Mouse (Mus musculus) left cerebral cortex, adult 11 months (tissue): ENCODE measurements around the gene Oprm1.
"Not testable (repeated sequence)": the region's sequence is repeated elsewhere in the genome, so short reads cannot be mapped to it uniquely, and the experiment has no call there.

ENCODE experiments used
- DNase-seq: peaks from one replicate; pipeline ENCODE4 v3.0.0; 2022; ENCODE audit warnings: low spot score

Oprm1 gene

DNA sequence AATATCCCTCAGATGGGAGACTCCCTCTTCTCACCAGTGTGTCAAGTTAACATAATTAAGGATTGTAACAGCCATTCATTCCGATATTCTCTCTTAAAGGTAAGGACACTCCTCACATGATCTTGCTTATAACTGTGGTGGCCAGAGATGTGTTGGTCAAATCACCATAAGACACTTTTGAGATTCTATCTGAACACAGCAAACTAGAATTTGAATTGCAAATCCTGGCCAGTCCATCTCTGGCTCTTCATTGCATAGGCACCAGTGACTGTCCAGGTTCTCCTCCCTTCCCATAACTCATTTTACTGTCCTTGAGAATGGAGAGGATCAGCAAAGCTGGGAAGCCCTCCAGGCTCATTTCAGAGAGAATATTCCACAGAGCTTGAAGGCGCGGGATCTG, at the start of gene Oprm1:
Gene Oprm1 (plus strand): TSS at position 301 of the 400 bp plus-strand sequence.
- DNase-seq: no peak

DNA sequence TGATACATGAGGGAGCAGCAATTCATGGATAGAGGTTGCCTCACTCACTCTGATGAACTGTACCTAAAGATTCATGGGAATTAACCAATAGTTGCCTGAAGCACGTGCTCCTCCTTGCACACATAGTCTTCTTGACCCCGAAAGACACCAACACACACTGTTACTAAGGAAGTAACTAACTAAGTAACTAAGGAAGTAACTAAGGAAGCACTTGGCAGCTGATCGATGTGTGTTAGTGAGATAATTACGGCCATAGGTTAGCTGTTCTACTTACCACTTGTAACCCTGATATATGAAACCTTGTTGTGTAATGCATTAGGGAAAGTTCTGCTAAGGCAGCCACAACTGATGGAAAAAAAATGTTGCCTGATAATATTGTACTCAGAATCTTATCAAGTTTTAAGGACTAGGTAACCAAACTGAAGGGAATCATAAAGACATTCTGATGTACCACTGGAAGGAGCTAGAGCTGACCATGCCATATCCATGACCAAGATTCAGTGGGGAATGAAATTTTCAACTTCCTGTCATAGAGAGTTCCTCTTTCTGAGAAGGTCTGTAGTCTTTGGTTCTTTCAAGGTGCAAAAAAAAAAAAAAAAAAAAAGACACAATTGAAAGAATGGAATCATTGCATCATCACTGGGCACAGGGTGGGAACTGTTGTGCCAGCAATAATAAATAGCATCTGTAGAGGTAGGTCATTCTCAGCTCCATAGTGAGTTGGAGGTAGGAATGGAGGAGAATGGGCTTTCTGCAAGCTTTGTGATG, 40.9 kb upstream of the Oprm1 start:
- no peak for DNase-seq

DNA sequence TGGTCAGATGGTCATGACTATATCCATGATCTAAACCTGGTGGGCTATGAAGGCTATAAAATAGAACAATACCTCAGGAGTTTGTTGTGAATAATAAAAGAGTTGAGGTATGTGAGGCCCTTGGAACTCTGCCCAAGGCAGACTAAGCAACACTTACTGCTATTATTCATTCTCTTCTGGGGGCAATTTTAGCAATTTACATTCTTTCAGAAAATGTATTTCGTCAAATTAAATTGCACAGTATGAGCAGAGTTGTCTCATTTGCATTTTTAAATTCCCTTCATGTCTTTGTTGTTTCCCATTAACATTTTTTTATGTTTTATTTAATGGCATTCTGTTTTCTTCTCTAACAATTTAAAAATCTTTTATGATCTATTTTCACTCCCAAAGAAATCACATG, 34.5 kb upstream of the Oprm1 start:
- DNase-seq: no peak

DNA sequence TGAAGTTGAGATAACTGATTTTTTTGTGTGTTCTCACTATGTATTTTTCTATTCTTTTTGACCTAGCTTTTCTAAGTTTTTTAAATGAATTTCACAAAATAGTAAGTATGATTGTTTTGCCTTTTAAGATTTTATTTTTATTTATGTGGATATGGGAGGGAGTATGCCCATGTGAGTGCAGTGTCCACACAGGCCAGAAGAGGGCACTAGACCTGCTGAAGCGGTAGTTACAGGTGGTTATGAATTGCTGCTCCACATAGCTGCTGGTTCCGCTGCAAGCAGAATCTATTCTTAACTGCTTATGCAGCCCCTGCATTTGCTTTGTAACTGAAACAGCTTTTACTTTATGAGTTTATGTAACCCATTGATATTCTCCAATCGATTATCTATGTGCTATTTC, 29.8 kb upstream of the Oprm1 start:
- DNase-seq: no peak

DNA sequence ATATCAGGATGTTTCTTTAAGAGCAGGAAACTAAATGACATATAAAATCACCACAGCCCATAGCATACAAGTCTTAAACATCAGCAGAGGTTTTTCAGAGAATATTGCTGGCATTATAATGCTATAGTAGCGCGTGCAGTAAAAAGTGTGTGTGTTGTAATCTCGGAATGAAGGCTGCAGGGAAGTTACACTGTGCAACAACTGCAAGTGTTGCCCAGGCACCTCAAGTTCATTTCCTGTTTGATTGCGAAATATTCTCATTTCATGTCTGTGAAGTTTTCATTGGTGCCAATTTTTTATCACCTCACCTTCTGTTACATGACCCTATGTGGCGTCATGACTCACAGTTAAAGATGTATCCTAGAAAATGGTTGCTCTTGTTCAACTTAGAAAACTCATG, 4.9 kb upstream of the Oprm1 start:
- DNase-seq: no peak

DNA sequence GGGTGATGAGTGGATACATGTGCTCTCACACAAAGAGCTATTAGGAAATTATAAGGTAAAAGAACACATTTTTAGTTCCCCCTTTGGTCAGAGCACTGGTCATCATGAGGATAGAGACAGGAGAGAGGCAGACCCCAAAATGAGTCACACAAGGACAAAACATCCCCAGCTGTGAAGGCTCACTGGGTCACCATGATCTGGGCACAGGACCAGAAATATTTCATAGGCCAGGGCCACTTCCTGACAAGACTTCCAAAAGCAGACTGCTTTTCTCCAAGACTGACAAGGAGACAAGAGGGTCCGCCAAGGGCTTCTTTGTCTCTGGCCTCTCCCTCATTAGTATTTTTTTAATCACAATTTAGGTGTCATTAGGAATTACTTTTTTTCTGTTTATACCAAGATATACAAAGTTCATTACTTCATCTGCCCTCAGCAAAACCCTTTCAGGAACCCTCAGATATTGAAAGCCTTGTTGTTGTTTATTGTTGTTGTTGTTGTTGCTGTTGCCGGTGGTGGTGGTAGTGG, 3.0 kb downstream of the Oprm1 start, which contains the start of gene Gm10945:
Gene Gm10945 (minus strand): TSS at position 475 of the 525 bp plus-strand sequence.
- no peak for DNase-seq

DNA sequence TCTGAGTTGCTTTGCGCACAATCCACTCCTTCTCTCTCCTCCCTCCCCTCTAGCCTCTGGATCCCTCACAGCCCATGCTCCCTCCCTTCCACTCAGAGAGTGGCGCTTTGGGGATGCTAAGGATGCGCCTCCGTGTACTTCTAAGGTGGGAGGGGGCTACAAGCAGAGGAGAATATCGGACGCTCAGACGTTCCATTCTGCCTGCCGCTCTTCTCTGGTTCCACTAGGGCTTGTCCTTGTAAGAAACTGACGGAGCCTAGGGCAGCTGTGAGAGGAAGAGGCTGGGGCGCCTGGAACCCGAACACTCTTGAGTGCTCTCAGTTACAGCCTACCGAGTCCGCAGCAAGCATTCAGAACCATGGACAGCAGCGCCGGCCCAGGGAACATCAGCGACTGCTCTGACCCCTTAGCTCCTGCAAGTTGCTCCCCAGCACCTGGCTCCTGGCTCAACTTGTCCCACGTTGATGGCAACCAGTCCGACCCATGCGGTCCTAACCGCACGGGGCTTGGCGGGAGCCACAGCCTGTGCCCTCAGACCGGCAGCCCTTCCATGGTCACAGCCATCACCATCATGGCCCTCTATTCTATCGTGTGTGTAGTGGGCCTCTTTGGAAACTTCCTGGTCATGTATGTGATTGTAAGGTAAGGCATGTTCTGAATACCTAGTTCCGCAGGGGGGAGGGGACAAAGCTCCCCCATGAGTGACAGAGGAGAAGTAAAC, 30.4 kb downstream of the Oprm1 start:
- no peak for DNase-seq

DNA sequence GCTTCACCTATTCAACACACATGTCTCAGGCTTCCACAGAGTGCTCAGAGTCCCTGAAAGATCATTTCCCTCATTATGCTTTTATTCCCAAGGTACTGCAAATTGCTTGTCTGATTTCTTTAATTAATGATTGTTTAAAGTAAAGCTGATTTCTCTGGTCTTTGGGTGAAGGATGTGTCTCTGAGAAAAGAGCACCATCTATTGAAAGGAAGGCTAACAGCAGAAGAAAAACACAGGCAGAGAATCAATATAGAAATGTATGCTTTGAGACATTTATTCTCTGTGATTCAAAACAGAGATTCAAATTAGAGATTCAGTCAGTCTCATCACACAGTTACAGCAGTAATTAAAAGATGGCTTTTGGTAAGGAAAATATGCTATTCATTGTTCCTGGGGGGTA, 31.9 kb downstream of the Oprm1 start:
- DNase-seq: no peak

DNA sequence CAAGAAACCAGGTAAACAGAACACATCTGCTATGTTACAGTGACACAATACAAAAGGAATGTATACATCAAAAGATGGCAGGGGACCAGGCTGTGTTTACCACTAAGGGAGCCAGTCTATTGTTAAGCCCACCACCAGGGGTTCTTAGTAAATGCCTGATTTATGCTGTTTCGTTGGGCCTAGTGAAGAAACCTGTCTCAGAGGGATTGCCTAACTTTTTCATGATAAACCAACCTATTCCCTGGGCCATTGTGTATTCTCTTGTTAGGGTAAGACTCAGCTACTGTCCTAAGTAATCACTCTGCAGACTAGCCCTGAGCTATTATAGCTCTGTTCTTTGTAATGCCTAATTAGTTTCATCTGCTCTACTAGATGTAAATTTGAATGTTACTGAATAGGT, 62.3 kb downstream of the Oprm1 start:
- no peak for DNase-seq

DNA sequence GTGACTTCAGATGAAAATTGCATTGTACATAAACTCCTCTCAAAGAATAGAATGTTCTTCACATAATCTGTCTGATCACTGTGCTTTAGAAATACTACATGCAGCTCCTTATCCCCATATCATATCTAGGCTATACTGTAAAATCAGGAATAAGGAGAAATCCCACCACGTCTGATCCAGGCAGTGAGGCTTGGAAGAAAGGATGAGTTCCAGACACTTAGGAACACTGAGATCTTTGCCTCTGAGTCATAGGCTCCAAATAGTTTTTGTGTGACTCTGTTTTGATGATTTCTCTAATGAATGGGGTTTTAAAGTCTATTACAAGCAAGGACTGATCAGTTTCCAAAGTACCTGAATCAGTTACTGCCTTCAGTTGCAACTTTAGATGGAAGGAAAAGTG, 83.9 kb downstream of the Oprm1 start:
- DNase-seq: no peak

DNA sequence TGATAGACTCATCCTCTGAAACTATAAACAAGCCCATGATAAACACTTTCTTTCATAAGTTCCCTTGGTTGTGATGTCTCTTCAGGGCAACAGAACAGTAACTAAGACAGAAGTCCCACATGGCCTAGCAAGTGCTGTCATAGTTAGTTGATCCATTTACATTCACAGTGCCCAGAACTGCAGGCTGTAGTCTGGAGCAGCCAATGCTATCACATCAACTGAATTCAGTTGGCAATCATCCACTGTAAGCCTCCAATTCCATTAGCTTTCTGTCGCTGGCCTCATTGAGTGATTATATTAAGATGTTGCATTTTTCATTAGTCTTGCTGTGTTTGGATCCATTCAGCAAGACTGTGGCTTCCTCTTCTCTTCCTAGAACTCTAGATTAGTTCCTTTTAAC, 88.0 kb downstream of the Oprm1 start:
- no peak for DNase-seq

DNA sequence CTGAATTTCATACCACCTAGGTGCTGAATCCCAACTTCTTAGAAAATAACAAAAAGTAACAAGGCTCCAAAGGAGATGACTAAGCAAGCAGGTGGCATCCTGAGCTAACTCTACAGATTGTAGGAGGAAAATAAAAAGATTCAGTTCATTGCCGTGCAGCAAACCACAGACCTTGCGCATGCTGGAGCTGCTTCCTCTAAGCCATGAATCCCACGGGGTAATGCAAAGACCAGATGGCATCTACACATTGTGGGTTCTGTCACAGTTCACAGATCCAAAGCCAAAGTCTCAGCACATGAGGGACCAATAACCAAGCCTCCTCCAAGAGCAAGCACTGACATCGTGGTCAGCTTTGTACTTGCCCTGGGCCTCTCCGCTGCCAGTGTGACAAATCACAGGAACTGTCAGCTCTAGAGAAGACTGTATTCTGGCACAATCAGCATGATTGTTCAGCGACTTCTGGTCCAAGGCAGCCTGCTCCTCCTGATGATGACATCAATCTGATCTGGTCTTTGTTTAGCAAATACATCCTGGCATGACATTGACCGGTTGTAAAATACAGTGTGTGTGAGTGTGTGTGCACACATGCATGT, 90.0 kb downstream of the Oprm1 start:
- no peak for DNase-seq

DNA sequence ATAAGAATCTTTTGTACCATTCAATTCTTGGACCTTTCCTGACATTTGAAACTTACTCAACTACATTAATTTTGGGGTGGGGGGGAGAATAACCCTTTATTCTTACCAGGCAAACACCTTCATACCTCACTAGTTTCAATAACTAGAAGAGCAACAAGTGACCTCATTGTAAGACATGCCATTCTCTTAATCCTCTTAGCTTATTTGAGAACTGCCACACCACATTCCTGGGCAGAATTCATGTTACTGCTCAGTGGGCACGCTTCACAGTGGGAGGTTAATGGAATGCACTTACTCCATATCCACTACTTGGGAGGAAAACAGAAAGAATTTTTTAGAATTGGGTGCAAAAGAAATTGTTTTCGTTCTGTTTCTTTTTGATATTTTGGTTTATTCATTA, 90.5 kb downstream of the Oprm1 start:
- no peak for DNase-seq

DNA sequence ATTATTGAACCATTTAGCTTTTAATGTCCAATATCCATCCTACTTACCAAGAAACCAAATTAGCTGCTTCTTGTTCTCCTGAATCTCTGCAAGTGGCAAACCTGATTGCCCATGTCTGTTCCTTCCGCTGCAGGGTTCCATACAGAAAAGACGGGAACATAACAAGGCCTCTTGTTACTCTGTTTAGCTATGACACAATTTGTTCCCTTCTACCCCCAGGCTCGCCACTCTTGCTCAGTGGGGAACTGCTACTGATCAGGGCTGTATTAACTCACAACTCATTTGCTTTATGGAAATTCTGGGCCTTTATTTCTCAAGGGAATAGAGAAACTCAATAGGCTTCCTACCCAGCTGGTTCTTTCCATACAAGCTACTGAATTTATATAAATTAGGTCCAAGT, 97.5 kb downstream of the Oprm1 start:
- DNase-seq: no peak

DNA sequence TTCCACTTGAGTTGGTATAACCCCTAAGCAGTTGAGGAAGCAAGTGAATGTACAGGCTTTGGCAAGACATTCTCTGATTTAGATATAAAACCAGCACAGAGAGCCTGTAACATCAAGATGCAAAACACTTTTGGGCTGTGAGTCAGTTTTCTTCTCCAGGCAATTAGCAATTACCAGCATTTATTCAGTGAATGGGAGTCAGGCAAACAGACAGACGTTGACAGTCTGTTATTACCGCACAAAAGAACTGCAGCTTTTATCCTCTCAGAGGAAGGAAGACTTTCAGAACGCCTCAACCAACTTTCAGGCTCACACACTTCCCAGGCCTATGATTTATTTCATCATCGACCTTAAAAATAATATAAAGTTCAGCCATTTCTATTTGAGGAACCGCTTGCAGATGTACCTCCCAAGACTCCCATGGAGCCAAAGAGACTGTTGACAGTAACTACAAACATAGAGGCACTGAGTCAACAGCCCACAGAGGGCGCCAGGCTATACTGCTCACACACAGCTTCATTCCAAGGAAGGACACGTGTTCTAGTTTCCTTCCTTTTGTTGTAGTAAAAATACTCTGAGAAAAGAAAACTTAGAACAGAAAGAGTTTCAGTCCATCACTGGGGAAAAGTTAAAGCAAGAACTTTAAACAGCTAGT, 113.2 kb downstream of the Oprm1 start:
- DNase-seq: peak; percentile 16

DNA sequence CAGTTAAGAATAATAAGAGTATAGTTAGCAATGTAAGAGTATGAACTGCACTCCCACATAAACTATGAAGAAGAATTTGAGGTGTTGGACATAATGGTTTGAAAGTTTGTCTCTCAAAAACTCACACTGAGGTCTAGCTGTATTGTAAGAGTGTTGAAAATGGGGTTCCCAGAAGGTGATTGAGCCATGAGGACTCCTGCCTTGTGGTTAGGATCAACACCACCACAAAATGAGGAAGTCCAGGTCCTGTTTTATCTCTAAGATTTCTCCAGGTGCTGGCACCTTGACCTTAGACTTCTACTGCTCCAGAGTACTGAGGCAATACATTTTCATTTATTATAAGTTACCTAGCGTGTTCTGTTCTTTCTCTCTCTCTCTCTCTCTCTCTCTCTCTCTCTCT, 115.6 kb downstream of the Oprm1 start:
- no peak for DNase-seq

DNA sequence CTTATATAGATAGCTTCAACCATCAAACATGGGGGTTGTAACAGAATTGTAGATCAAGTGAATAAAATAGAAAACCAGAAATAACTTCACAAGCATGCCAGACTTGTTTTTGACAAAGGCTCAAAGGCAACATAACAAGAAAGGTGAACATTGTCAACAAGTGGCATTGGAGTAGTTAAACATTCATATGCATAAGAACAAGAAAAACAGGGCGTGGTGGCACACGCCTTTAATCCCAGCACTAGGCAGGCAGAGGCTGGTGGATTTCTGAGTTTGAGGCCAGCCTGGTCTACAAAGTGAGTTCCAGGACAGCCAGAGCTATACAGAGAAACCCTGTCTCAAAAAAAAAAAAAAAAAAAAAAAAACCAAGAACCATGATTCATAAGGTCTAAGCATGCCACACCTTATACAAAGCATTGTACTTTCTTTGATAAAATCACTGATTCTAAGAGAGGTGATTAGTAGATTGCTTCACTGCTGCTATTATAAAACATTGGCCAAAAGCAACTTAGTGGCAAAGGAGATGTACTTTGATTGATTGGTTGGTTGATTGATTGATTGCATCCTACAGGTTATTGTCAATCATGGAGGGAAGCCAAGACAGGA, 120.1 kb downstream of the Oprm1 start:
- no peak for DNase-seq

DNA sequence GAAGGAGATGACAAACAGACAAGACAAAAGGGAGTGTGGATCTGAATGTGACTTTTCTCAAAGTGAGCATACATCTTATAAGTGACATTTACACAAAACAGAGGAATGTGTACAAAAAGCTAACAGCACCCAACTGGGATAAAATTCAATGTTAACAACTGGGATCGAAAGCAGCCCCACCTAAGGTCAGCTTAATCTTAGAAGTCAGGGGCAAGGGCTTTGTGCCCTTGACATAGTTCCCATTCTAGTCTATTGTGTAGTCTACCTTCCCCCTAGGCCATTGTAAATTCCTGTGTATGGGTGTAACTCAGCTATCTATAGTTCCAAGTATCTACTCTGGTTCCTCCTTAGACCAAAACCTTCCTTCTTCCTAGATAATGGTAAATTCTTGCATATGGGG, 123.7 kb downstream of the Oprm1 start:
- not testable (repeated sequence) for DNase-seq

DNA sequence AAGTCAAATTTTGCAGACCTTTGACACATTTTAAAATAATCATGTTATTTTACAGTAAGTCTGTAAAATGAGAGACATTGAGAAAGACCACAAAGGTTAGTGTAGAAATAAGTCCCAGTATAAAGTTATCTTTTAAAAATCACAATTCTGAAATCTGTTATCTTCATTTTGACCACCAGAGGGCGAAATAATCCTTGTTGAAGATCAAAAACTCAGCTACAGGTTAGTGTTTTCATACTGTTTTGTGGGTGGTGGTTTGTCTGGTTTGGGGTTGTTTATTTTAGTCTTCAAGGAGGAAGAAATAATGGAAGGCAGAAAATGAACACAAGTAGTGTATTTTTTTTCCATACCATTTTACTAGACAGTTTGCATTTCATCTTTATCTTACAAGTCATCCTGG, 127.2 kb downstream of the Oprm1 start:
- peak; percentile 27 for DNase-seq

DNA sequence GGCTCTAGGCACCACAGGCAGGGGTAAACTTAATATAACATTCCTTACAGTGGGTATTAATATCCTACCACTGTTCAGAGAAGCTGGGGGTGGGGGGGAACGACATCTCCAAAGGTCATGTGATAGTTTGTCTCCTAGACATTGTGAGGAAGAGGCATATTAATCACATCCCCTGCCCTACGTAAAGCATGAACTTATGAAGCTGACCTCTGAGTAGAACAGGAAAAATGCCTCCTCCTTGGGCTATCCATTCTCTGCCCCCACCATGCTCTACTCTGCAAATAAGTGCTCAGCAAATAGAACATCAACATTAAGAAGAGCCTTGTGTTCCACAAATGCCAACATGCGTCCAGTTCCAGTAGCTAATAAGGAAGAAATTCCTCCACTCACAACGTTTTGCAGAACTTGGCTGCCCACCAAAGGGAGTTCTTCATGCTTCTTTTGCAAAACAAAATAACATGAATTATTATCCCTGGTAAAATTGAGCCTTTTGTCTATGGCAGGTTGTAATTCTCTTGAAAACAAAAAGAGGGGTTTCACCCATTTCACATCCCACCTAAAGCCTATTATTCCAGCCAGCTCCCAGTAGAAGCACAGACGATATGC, 131.4 kb downstream of the Oprm1 start:
- DNase-seq: no peak

DNA sequence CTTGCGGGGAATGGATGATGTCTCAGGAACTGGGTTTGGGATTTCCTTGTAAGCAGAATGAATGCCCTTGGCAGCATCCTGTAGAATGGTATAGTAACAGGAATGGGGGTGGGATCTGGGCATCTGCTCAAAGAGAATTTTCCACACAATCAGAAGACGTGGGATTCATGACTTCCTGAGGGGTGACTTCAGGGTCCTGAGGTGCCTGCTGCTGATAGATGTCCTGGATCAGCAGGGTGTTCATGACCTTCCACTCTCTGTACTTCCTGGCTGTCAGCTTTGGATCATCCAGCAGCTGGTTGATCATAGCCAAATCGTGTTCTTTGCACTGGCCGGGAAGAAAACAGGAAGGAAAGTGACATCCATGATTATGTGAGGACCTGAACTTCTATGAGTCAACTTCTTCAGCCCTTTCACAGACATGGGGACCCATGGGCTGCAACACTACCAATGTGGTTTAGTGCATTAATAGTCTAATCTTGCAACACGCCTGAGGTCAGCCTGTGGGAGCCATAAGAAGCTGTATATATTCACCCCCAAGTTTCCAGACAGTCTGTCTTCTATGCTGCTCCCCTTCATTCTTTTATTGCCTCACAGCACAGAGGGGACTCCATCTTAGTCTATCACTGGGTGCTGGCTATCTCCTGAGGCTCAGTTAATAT, 132.2 kb downstream of the Oprm1 start:
- no peak for DNase-seq
